Mouse (Mus musculus) A20 (cell line): ENCODE results near the gene Cdh12.
A peak's percentile ranks its signal among the peaks of the same experiment; 100 is the strongest.
"Not testable (repeated sequence)": the region's sequence is repeated elsewhere in the genome, so short reads cannot be mapped to it uniquely, and the experiment has no call there.

ENCODE experiments used
- DNase-seq: peaks from one replicate; pipeline ENCODE4 v3.0.0-alpha.2; 2011; ENCODE audit warnings: low read depth, low spot score

Cdh12 gene

DNA sequence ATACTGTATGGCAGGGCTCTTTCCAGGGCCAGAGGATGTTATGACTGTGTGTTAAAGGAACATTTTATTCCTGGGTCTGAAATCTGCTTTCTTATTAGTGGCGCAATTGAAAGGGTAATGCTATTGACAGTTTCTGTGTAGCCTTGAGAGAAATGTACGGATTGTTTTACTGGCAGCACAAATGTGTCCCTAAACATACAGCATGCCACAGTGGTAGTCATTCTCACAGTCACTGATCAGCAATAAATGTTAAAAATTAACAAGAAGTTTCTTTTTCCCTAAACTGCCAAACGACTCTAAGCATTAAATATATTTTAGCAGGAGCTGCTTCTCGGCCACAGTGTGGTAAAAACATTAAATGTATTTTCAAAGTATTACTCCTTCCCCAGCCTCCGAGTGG is 926.4 kb downstream of the Cdh12 start:
- DNase-seq = no peak

DNA sequence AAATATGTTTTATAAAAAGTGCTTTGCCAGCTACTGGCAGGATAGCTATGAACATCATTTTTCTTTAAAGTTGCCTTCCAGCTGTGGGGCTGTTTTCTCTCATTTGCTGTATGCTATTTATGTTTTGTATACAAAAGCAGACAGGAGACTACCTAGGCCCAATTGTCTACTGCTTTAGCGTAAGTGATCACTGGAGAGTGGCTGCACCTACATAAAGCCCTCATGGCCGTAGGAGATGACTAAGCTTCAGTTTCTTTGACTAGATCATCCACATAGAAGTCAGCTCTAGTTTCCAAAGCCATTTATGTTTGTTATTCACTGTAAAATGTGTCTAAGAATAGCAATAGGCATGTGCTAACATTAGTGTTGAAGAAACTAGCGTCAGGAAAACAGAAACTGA is 926.8 kb downstream of the Cdh12 start:
- no peak for DNase-seq

DNA sequence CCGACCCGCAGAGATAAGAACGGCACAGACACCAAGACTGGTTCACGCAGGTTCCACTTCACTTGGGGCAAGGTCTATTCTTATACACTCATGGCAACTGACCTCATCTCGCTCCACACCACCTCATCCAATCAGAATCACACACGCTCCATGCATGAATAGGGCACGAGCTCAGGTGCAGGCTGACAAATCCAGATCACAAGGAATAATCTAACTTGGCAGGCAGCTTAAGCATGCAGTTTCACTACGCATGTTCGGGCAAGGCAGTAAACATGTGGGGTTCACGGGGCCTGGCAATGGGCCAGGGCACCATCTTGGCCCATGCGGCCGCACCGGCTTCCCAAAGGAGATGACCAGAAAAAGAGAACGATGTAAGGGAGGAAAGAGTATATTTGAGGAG is 942.4 kb downstream of the Cdh12 start:
- not testable (repeated sequence) for DNase-seq

DNA sequence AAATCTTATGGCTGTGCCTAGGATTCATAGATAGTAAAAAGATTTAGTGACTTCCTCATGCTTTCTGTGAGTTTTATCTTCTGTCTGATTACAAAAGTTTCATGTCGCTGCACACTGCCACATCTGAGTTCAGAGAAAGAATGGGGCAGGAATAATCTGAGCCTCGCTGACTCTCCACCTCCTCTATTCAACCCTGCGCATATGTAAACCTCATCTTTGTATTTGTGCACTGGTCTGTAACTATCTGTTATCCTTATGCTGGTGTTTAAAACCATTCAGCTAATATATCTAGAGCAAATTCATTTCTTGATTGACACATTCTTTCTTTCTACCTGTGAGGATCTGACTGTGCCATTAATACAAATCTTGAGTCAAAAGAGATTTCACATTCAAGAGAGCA is 944.0 kb downstream of the Cdh12 start:
- DNase-seq = no peak

DNA sequence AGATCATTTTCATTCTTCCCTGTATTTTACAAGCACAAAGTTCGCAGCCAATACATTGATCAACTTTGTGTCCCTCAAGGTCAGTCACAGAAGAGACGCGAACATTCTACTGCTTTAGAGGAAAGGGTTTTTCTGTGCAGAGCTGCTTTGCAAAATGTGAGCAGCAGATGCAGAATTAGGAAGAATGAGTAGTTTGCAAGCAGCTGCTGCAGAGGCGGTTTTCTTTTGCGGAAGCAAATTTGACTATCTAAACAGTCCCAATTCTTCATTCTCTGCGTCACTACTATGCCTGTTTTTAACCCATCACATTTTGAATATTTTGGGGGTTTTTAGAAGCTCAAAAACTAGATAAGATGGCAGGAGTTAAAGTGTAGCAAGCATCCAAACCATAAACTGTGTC is 956.1 kb downstream of the Cdh12 start:
- DNase-seq = no peak

DNA sequence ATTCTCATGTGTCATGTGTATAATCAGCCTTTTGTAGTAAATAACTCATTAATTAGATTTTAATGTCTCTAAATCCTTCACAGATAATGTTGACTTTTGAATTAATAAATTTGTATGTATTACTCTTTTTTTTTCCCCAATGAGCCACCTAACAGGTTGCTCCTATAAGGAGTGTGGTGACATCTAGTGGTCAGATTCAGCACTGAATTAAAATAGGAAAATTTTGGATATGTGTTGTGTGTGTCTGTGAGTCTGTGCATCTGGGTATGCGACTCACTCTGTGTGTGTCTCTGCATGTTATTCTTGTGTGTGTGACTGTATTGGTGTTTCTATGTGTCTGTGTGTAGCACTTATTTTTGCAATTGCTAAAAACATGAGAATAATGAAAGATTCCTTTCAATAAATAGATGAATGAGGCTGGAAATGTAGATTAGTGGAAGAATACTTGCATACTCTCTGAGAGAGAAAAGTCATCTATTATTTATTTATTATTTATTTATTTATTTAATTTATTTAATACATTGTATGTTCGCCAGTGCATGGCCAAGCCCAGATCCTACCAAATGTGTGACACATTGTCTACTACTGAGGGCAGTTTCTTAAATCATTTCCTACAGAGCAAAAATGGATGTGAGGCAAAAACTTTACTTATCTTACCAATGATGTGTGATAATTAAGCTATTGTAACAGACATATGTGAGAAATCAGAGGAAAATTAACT is 958.4 kb downstream of the Cdh12 start:
- peak; percentile 5 for DNase-seq

DNA sequence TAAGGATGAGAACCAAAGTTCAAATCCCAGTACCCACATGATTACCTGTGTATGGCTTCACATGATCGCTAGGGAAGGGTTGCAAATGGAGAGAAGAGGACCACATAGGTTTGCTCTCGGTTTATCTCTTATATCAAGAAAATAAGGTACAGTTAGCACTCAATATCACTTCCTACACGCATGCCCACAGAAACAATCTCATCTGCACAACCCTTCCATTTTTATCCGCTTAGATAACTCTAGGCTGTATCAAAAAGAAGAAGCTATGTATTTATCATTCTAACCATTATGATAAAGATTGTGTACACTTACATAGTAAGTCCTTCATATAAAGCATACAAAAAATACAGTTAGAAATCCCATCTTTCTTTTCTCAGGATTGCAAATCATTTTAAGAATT is 988.3 kb downstream of the Cdh12 start:
- no peak for DNase-seq

DNA sequence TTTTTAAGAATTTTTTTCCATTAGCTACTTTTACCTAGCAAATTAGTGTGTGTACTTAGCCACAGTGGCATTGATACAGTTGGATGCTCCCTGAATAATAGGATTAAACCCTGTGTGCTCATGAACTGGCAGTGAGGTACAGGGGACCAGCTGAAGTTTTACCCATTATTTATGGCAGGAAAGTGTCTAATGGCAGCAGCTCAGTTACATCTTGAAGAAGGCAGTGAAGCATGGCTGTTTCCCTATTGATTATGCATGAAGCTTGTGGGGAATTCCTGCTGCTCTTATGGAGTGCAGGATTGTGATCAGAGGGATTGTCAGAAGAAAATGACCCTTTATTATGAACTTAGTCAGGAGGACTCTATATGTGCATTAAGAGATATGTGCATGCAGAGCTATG is 988.9 kb downstream of the Cdh12 start:
- no peak for DNase-seq

DNA sequence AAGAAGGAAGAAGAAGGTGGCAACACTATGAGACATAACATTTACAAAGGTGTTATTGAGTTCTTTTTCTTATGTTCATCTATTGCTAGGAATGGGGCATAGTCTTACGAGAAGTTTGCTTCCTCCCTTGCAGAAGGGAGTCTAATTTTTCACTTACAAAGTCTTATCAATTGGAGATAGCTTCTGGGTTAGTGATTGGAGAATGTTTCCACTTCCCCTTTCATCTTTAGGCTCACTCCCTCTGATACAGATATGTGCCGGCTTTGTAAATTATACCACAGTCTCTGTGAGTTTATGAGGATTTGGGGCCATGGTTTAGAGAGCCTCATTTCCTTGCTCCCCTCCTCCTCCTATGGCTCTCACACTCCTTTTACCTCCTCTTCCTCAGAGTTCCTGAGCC is 1009.0 kb downstream of the Cdh12 start:
- no peak for DNase-seq

DNA sequence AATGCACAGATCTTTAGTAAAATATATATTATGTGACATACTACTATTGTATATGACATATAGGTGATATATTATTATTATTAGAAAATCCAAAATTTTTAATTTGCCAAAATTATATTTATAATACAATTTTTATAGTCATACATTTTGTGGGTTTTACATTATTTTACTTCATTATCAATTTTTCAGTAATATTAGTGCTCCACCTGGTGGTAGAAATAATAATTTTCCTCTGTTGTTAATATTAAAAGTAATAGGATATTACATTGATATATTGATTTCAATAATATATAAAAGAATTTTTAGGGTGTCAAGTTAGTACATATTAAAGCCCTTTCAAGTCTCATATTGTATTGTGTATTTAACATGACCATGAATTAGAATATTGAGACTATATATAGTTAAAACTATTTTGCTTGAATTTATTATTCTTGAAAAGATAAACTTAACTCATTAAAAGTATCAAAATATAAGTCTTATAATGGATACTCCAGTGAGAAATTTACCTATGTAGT is 1070.3 kb downstream of the Cdh12 start:
- DNase-seq = no peak

DNA sequence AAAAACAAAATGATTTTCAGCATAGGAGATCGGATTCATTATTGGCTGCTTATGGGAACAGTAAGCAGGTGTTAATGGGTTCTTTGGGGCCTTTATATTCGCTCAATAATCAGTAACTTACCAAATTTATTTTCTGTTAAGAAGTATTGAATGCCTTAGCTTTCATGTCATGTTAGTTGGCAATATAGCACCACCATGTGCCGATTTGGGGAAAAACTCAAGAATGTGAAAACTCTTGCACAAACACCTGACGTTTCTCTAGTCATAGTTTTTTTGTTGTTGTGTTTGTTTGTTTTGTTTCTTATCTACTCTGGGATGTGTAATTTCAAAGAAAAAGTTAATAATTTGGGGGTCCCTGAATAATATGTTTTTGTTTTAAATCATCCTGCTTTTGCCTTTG is 1081.7 kb downstream of the Cdh12 start:
- no peak for DNase-seq

DNA sequence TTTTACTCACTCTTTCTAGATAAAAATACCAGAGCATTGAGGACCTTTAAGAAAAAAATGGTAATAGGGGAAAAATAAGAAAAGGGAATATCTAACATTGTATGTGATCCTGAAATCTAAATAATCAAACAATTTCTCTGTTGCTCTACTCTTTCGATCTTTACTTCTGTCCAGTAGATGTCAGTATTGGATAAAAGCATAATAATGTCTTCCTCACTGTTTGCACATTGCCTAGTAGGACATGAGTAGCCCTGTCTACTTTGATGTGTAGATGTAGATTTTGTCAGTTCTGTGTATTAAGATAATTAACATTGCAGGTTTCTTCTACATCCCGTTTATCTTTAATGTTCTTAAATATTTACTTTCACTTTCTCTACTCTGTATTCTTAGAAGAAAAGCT is 1087.8 kb downstream of the Cdh12 start:
- DNase-seq = peak; percentile 8

DNA sequence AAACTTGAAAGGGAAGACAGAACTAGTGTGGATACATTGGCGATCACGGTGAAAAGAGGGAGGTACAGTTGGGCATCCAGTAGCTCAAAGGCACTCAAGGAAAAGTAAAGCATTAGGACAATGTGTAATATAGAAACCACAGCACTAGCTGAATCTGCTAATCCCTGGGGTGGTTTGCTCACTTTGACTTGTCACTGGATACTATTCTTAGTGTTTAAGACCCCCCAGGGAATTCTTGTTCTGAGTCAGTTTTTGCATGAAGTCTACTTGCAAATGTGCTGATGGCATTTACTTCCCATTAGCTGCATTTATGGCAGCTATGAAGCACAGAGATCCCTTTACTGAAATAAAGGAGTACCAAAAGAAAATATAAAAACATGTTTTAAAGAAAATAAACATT is 1095.7 kb downstream of the Cdh12 start:
- DNase-seq = peak; percentile 3

DNA sequence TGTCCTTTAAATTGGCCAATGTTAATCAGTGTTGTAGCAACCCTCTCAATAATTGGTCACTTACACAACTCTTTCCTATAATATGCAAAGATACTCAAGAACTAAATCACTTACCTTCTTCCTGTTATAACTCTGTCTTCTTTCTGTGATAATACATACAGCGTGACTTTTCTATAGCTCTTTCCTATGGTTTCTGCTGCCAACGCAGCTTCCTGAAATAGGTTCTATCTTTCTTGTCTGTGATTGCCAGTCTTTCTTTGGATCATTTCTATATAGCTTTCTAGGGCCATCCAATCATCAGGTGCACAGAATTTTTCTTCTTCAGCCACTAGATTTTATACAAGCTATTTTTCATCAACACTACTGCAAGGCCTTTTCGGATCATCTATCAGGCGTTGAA is 1106.9 kb downstream of the Cdh12 start:
- DNase-seq = no peak

DNA sequence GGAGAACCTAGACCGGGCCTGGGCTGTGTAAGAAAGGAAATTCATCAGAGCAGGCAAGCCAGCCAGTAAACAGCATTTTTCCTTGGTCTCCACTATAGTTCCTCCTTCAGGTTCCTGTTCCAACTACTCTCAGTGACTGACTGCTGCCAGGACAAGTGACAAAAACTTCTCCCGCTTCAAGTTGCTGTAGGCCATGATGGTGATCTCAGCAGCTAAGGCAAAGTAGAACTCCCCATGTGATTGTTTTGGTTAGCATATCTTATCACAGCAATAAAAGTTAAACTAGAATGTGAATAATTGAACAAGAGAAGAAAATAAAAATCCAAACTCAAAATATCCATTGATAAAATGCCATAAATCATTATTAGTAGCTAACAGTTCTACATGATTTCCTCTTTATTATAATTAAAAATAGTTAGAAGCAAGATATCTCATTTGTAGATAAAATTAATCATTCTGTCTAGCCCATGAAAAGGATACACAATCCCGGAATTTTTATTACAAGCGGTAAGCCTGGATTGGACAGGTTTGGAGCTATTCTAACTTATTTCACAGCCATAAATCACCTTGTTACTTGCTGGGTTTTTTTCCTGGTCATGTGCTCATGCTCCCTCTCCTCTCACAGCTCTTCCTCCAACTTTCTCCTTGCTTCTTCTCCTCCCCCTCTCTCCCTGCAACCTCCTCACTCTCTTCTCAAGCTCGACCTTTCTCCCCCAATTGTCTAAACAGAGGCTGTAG is 1117.4 kb downstream of the Cdh12 start:
- DNase-seq = no peak

DNA sequence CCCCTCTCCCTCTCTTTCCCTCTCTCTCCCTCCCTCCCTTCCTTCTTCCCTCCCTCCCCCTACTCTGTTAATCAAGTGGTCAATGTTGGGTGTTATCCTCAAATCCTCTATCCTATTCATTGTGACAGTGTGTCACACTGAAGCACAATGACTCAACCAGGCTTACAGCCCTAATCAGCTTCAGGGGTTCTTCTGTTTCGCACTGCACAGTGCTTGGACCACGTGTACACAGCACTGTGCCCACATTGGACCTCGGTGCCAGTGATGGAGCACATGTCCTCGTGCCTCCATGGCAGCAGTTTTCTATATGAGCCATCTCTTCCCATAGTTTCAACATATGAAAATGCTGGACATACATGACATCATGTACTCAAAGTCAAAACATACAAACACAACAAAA is 1155.4 kb downstream of the Cdh12 start:
- DNase-seq = no peak
